Mouse (Mus musculus) erythroblast, embryonic 14.5 days (primary cell): ENCODE results near the gene Lyst. TPM values are rescaled to one million over a fixed set of nuclear protein-coding genes. Genes with fewer than 3 reads are reported as not detected.

ENCODE experiments used
- H3K27me3 ChIP-seq: 2 replicates; pipeline ENCODE4 v1.6.1; 2012; ENCODE audit warnings: inconsistent platforms; ENCODE audit not compliant: control insufficient read depth
- H3K36me3 ChIP-seq: 2 replicates; pipeline ENCODE4 v1.6.1; 2012; ENCODE audit warnings: mild to moderate bottlenecking, inconsistent platforms; ENCODE audit not compliant: control insufficient read depth
- H3K4me1 ChIP-seq: 2 replicates; pipeline ENCODE4 v1.6.1; 2012; ENCODE audit warnings: inconsistent platforms; ENCODE audit not compliant: control insufficient read depth
- H3K4me3 ChIP-seq: replicated peaks from 2 replicates; pipeline ENCODE3; 2012; ENCODE audit warnings: moderate library complexity, mild to moderate bottlenecking, inconsistent platforms
- H3K9me3 ChIP-seq: 2 replicates; pipeline ENCODE4 v1.6.1; 2012; ENCODE audit warnings: low read length, inconsistent platforms, mixed read lengths; ENCODE audit not compliant: control insufficient read depth
- GATA1 ChIP-seq: IDR thresholded peaks from 2 replicates; pipeline ENCODE4 v1.6.1; 2012; ENCODE audit warnings: low read length, inconsistent platforms, mixed read lengths
- TAL1 ChIP-seq: IDR thresholded peaks from 3 replicates; pipeline ENCODE4 v1.6.1; 2012; ENCODE audit warnings: low read length, inconsistent platforms, mixed read lengths
- polyA plus RNA-seq: library from polyadenylated mRNA; stranded (reverse); fragments of >175 nt; gene quantifications from 2 replicates; pipeline ENCODE4 v1.2.3, GENCODE M21; 2012

Gene Lyst
- polyA plus RNA-seq, 1 experiment, result 0.01 TPM

DNA sequence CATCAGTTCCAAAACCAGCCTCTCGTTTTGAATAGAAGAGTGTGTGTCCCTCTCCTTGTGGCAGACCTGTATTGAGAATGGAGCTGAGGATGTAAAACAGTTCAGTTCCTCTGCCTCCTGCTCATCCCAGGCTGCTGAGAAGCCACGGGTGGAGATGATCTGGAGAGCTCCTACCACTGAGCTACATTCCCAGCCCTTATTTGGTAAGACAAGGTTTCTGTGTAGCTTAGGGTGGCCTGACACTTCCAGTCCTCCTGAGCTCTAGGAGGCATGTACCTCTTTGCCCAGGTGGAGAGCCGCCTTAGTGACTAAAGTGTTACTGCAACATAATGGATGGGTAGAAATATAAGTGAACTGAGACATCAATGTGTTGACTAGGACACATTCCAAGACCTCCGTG is 190.8 kb downstream of the Lyst start:
- Histone ChIP-seq H3K36me3 (peaks cover 8% of the 10 kb centered on the region), H3K4me1 (no peaks in the 10 kb centered on the region; the same call in 1 of the 2 replicates), H3K4me3 (no peak overlapping the region), H3K27me3 (peaks cover 35% of the 10 kb centered on the region), H3K9me3 (no peaks in the 10 kb centered on the region)
- TF ChIP-seq TAL1, result no peak
- no peak for TF ChIP-seq GATA1

DNA sequence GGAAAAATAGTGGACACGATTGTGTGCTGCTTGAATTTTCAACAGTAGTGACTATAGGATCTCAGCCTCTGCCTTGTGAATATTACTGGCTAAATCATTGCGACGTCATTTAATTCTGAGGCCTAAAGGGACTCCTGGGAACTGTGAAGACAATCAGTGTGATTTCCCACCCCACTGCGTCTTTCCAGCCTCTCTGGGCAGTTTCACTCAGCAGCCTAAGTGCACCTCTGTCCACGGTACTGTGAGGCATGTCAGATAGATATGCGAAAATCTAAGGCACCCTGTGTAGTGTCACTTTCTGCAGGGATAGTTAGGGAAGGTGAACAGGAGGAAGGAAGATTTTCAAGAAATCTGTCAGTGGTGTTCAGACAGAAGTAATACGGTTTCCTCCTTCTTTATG is 193.1 kb downstream of the Lyst start:
- no peaks in the 10 kb centered on the region; the same call in 1 of the 2 replicates for H3K4me1 ChIP-seq
- no peak for TF ChIP-seq TAL1
- no peak for TF ChIP-seq GATA1
- no peak overlapping the region for H3K4me3 ChIP-seq
- H3K9me3 ChIP-seq, result no peaks in the 10 kb centered on the region
- H3K27me3 ChIP-seq, result peaks cover 41% of the 10 kb centered on the region
- no peaks in the 10 kb centered on the region; the same call in 1 of the 2 replicates for H3K36me3 ChIP-seq

DNA sequence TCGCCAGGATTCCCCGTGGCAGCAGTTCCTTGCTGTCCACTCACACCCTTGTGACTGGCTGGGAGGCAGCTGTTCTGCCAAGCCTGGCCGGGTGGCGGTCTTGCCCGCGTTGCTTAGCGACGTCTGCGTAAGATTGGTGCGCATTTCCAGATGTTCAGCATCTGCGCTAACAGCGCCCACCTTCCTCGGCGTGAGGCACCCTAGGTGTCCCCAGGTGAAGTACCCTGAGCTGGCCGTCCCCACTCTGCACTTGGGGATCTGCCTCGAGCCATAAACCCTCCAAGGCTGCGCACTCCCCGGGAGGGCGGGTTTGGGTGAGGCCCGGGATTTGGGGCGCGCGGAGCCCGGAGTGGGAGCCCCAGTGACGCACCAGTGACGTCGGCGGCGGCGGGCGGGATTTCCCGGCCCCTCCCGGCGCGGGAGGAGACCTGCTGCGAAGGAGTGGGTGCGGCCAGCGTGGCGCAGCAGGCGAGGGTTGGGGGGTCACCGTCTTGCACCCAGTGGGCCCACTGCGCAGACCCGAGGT is 193.8 kb downstream of the Lyst start, which contains the start of gene Gng4:
Gene Gng4, plus strand, starts transcription at position 166 of the 526 bp plus-strand sequence.
- no peak for TF ChIP-seq TAL1
- TF ChIP-seq GATA1, result no peak
- H3K27me3 ChIP-seq, result peaks cover 41% of the 10 kb centered on the region
- H3K4me3 ChIP-seq, result no peak within 1 kb of the TSS
- H3K4me1 ChIP-seq, result no peaks in the 10 kb centered on the region; the same call in 1 of the 2 replicates
- H3K36me3 ChIP-seq, result no peaks in the 10 kb centered on the region; the same call in 1 of the 2 replicates
- H3K9me3 ChIP-seq, result no peaks in the 10 kb centered on the region

DNA sequence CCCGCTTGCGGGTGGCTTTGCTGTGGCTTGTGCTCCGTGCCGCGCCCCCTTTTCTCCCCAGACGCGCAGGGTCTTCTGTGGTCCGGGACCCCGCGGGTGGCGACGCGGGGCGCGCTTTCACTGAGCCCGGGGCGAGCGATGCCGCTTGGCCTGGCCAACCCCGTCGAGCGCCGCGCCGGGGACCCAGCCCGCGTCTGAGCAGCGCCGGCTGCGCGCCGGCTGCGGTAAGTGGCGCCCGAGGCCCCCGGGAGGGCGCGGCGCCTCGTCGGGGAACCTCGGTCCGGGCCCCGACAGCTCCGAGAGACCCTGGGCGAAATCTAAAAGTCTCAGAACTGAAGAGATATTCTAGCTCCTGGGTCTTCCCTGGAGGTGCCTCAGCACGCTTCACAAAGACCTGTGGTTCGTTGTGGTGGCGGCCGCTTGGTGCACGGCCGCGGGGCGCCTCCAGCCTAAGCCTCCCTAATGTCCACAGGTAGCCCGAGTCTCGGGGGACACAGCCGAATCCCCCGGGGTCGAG is 194.3 kb downstream of the Lyst start:
- H3K4me3 ChIP-seq, result no peak overlapping the region
- no peaks in the 10 kb centered on the region; the same call in 1 of the 2 replicates for H3K36me3 ChIP-seq
- no peaks in the 10 kb centered on the region for H3K9me3 ChIP-seq
- no peaks in the 10 kb centered on the region; the same call in 1 of the 2 replicates for H3K4me1 ChIP-seq
- TF ChIP-seq TAL1, result no peak
- TF ChIP-seq GATA1, result no peak
- H3K27me3 ChIP-seq, result peaks cover 41% of the 10 kb centered on the region

DNA sequence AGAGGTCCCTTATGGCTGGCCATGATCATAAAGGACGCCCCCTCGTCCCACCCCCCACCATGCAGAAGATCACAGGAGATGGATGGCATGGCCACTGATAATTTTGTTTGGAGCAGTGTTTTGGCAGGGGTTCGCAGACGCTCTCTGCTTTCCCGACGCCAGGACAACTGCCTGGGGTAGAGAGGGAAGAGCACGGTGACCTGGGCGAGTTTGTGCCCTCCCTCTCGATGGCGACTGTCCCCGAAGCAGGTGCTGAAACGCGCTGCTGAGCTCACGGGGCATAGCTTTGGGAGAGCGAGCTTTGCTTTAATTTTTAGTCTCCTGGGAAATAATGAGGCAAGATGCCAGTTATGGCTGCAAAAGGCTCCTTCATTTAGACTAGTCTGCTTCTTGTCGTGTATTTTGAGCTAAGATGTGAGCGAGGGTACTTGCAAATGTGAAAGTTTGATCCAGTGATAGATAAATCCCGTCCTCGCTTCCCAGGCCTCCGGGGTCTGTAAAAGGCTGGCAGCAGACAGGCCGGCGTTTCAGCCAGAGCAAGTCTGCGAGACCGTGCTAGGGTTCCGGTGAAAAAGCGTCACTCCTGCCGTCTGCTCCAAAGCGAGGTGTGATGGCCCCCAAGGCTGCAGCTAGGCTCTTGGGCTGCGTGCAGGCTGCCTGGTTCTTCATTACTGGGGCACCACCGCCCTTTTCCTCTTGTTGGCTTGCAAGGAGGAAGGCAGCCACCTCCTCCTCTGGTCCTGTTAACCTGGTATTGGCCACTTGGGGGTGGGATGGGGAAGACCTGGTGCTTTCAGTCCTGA is 195.0 kb downstream of the Lyst start:
- TF ChIP-seq TAL1 (no peak), GATA1 (no peak)
- Histone ChIP-seq H3K27me3 (peaks cover 41% of the 10 kb centered on the region), H3K9me3 (no peaks in the 10 kb centered on the region), H3K36me3 (no peaks in the 10 kb centered on the region), H3K4me1 (no peaks in the 10 kb centered on the region; the same call in 1 of the 2 replicates), H3K4me3 (no peak overlapping the region)

DNA sequence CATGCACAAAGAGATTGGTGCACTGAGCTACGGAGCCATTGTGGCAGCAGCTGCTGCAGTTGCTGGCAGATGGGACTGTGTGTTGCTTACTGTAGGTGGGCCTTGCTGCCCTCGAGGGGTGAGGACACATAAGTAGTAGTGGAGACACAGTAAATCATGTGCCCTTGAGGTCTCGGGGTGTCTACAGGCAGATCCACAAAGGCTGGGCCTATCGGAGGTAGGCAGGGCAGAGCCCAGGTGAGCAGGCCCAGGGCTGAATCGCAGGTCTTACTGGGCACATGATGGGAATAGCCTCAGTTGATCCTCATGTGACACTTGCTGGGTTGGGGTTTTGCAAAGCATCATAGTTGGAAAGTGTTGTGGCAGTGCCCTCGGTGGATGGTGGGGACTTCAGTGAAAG is 196.8 kb downstream of the Lyst start:
- Histone ChIP-seq H3K36me3 (no peaks in the 10 kb centered on the region), H3K27me3 (peaks cover 41% of the 10 kb centered on the region)

DNA sequence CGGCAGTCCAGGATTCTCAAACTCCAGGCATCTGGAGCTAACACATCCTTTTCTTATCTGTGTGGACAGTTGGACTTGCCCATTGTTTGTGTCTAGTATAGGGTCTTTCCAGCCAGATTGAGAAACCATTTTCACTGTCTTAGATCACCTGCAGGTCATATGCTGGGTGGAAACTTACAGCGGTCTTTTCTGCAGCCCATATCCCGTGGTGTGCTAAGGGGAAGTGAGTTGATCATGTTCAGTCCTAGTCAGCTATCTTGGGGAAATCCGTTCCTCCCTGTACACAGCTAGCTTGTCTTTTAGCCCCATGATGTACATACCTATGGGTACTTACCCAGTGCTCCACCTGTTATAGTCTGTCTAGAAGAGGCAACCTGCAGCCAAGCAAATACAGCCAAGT is 197.9 kb downstream of the Lyst start:
- H3K27me3 ChIP-seq, result peaks cover 36% of the 10 kb centered on the region
- H3K36me3 ChIP-seq, result no peaks in the 10 kb centered on the region
- H3K4me3 ChIP-seq, result no peak overlapping the region
- H3K9me3 ChIP-seq, result no peaks in the 10 kb centered on the region
- TF ChIP-seq TAL1 (no peak), GATA1 (no peak)
- no peaks in the 10 kb centered on the region; the same call in 1 of the 2 replicates for H3K4me1 ChIP-seq

More for the DNA sequence above, 196.8 kb downstream of the Lyst start:
- H3K4me3 ChIP-seq, result no peak overlapping the region
- no peaks in the 10 kb centered on the region; the same call in 1 of the 2 replicates for H3K4me1 ChIP-seq
- no peaks in the 10 kb centered on the region for H3K9me3 ChIP-seq
- TF ChIP-seq GATA1, result no peak
- no peak for TF ChIP-seq TAL1

DNA sequence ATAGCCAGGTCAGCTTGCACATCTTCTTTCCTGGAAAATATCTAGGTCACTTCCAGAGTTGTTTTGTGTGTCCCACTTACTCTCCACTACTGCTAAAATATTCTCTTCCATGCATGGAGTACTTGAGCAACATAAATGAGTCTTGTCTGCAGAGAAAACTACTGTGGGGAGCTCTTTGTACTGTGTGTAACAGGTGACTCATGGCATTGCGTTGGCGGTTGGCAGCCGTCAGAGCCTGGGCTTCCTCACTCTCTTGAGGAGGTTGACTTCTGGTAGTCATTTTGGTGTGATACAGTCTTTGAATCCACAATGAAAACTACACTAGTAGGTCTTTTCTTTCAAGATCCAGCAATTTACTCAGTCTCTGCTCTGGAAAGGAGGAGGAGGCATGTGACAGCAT is 201.8 kb downstream of the Lyst start:
- Histone ChIP-seq H3K36me3 (no peaks in the 10 kb centered on the region), H3K4me3 (no peak overlapping the region), H3K9me3 (no peaks in the 10 kb centered on the region), H3K27me3 (peaks cover under 1% of the 10 kb centered on the region; the same call in 1 of the 2 replicates), H3K4me1 (no peaks in the 10 kb centered on the region)
- TF ChIP-seq TAL1, result no peak
- no peak for TF ChIP-seq GATA1

DNA sequence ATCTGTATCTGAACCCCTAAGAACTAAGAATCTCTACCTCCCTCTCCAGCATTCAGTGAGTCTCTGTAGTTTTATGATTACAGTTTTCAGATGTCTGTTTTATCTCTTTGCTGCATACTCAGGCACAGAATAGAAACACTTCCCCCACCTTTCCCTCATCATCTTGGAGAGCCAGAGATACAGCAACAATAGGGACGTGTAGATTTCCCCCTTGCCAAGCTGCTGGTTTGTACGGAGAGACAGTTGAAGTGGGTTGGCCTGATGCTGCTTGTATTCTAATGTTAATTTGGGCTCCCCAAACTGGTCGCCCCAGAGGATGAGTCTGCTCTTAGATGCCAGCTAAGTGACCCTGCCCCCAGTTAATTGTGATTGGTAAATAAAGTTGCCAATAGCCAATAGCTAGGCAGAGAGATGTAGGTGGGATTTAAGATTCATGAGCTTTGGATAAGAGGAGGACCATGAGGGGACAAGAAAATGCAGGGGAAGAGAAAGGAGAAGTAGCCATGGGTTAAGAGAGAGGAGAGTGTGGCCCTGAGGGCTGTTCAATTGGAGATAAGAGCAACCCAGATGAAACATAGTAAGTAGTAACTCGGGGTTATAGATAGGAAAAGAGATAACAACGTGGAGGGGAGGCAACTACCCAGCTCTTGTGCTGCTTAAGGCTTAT is 205.1 kb downstream of the Lyst start:
- TF ChIP-seq TAL1 (no peak), GATA1 (no peak)
- Histone ChIP-seq H3K36me3 (no peaks in the 10 kb centered on the region), H3K4me1 (no peaks in the 10 kb centered on the region), H3K27me3 (no peaks in the 10 kb centered on the region), H3K9me3 (no peaks in the 10 kb centered on the region), H3K4me3 (no peak overlapping the region)
